Mouse (Mus musculus) CH12.LX (cell line): ENCODE results near the gene Mrps15.

Source experiments
- BHLHE40 ChIP-seq: IDR thresholded peaks from 2 replicates; pipeline ENCODE4 v1.6.1; 2011; ENCODE audit warnings: mild to moderate bottlenecking, low read depth, low read length, improper control_type of control experiment
- CTCF ChIP-seq, 2 experiments: IDR thresholded peaks in 1 of 2; conservative IDR thresholded peaks in 1 of 2; 2 replicates each; pipeline ENCODE4 v1.5.1; 2011 to 2012; ENCODE audit warnings: low read depth in 2 of 2, low read length in 2 of 2, improper control_type of control experiment in 1 of 2, inconsistent platforms in 1 of 2, mild to moderate bottlenecking in 1 of 2, moderate library complexity in 1 of 2
- E2F4 ChIP-seq: IDR thresholded peaks from 2 replicates; pipeline ENCODE4 v1.6.1; 2011; ENCODE audit warnings: low read depth, low read length, improper control_type of control experiment; ENCODE audit not compliant: insufficient replicate concordance
- ELF1 ChIP-seq: IDR thresholded peaks from 2 replicates; pipeline ENCODE4 v1.6.1; 2014; ENCODE audit warnings: low read depth, mild to moderate bottlenecking, inconsistent platforms, low read length, improper control_type of control experiment
- ETS1 ChIP-seq: conservative IDR thresholded peaks from 2 replicates; pipeline ENCODE4 v1.6.1; 2012; ENCODE audit warnings: low read depth, mild to moderate bottlenecking, inconsistent platforms, low read length, improper control_type of control experiment, moderate library complexity
- HCFC1 ChIP-seq: IDR thresholded peaks from 2 replicates; pipeline ENCODE4 v1.6.1; 2012; ENCODE audit warnings: low read depth, mild to moderate bottlenecking, inconsistent platforms, low read length, improper control_type of control experiment
- MAFK ChIP-seq: IDR thresholded peaks from 2 replicates; pipeline ENCODE4 v1.6.1; 2011; ENCODE audit warnings: low read length, improper control_type of control experiment; ENCODE audit not compliant: insufficient replicate concordance
- SIN3A ChIP-seq: IDR thresholded peaks from 2 replicates; pipeline ENCODE4 v1.6.1; 2012; ENCODE audit warnings: low read length, improper control_type of control experiment, inconsistent platforms
- USF1 ChIP-seq: IDR thresholded peaks from 2 replicates; pipeline ENCODE4 v1.6.1; 2014; ENCODE audit warnings: low read depth, mild to moderate bottlenecking, inconsistent platforms, low read length, improper control_type of control experiment
- USF2 ChIP-seq: conservative IDR thresholded peaks from 2 replicates; pipeline ENCODE4 v1.6.1; 2011; ENCODE audit warnings: low read depth, low read length, improper control_type of control experiment
- ZC3H11A ChIP-seq: IDR thresholded peaks from 2 replicates; pipeline ENCODE4 v1.6.1; 2012; ENCODE audit warnings: low read depth, mild to moderate bottlenecking, inconsistent platforms, low read length, improper control_type of control experiment
- ZKSCAN1 ChIP-seq: IDR thresholded peaks from 2 replicates; pipeline ENCODE4 v1.6.1; 2012; ENCODE audit warnings: low read depth, inconsistent platforms, low read length, improper control_type of control experiment, borderline replicate concordance
- ZNF384 ChIP-seq: IDR thresholded peaks from 2 replicates; pipeline ENCODE4 v1.6.1; 2012; ENCODE audit warnings: low read depth, low read length, improper control_type of control experiment, inconsistent platforms

- no peak for TF ChIP-seq USF1
- no peak for TF ChIP-seq E2F4
- no peak for TF ChIP-seq ZC3H11A
- TF ChIP-seq CTCF (conservative IDR thresholded peaks at IDR 0.05 in 1 of 2, IDR thresholded peaks at IDR 0.05 in 1 of 2; ENCODE audit: low read depth in 2 of 2, low read length in 2 of 2) = no peak
- TF ChIP-seq HCFC1 = no peak
- TF ChIP-seq ETS1 = no peak
- no peak for TF ChIP-seq USF2
- TF ChIP-seq ELF1 = no peak
- TF ChIP-seq ZNF384 = no peak
- no peak for TF ChIP-seq MAFK
- TF ChIP-seq SIN3A = no peak
- TF ChIP-seq BHLHE40 = no peak
- TF ChIP-seq ZKSCAN1 = no peak
Observed at GRCm38 (mm10) chr4:126100764-126101163, 54.0 kb downstream of the Mrps15 start.
